Mouse (Mus musculus): ENCODE results near the gene Map3k4. TPM values are rescaled to one million over a fixed set of nuclear protein-coding genes. Genes with fewer than 3 reads are reported as not detected.

The Map3k4 gene
- polyA plus RNA-seq, 1 experiment from 2014 or later = 29.3 TPM

GRCm38 (mm10) chr17:12213430-12213829 is 105.2 kb downstream of the Map3k4 start:
- WGBS = 87% methylated on average over 8 of the region's 8 CpGs
- Histone ChIP-seq H3K27ac (ENCODE audit: low read depth, low read length) (no peak overlapping the region), H3K4me3 (ENCODE audit: low read depth, low read length) (no peak overlapping the region), H3K4me2 (replicated peaks; ENCODE audit: low read depth) (no peak overlapping the region), H3K27me3 (replicated peaks; ENCODE audit: control insufficient read depth, insufficient read depth, low read length) (no peaks in the 10 kb centered on the region), H3K9me3 (ENCODE audit: control insufficient read depth) (no peaks in the 10 kb centered on the region), H3K4me1 (replicated peaks; ENCODE audit: control insufficient read depth, insufficient read depth, low read length) (no peaks in the 10 kb centered on the region), H3K36me3 (ENCODE audit: control insufficient read depth, insufficient read depth) (peaks cover 8% of the 10 kb centered on the region; the same call in 1 of the 2 replicates), H3K9ac (ENCODE audit: low read depth, low read length) (no peak overlapping the region)
- no peak for ATAC-seq
- no peak for TF ChIP-seq CTCF (IDR thresholded peaks at IDR 0.05; ENCODE audit: low read depth)

- Histone ChIP-seq H3K4me1 (replicated peaks; ENCODE audit: control insufficient read depth, insufficient read depth, low read length) (no peaks in the 10 kb centered on the region), H3K36me3 (ENCODE audit: control insufficient read depth, insufficient read depth) (peaks cover 8% of the 10 kb centered on the region; the same call in 1 of the 2 replicates), H3K9me3 (ENCODE audit: control insufficient read depth) (no peaks in the 10 kb centered on the region), H3K27ac (ENCODE audit: low read depth, low read length) (no peak overlapping the region), H3K9ac (ENCODE audit: low read depth, low read length) (no peak overlapping the region), H3K27me3 (replicated peaks; ENCODE audit: control insufficient read depth, insufficient read depth, low read length) (no peaks in the 10 kb centered on the region), H3K4me2 (replicated peaks; ENCODE audit: low read depth) (no peak overlapping the region), H3K4me3 (ENCODE audit: low read depth, low read length) (no peak overlapping the region)
- 88% methylated on average over 6 of the region's 6 CpGs for WGBS
- TF ChIP-seq CTCF (IDR thresholded peaks at IDR 0.05; ENCODE audit: low read depth) = no peak
- no peak for ATAC-seq
Measured at GRCm38 (mm10) chr17:12212341-12212740, 106.3 kb downstream of the Map3k4 start.

- ATAC-seq = no peak
- no peak for TF ChIP-seq CTCF (IDR thresholded peaks at IDR 0.05; ENCODE audit: low read depth)
- Histone ChIP-seq H3K4me1 (replicated peaks; ENCODE audit: control insufficient read depth, insufficient read depth, low read length) (no peaks in the 10 kb centered on the region), H3K27me3 (replicated peaks; ENCODE audit: control insufficient read depth, insufficient read depth, low read length) (no peaks in the 10 kb centered on the region), H3K4me2 (replicated peaks; ENCODE audit: low read depth) (no peak overlapping the region), H3K4me3 (ENCODE audit: low read depth, low read length) (no peak overlapping the region), H3K27ac (ENCODE audit: low read depth, low read length) (no peak overlapping the region), H3K36me3 (ENCODE audit: control insufficient read depth, insufficient read depth) (peaks cover 4% of the 10 kb centered on the region; the same call in 1 of the 2 replicates), H3K9me3 (ENCODE audit: control insufficient read depth) (no peaks in the 10 kb centered on the region), H3K9ac (ENCODE audit: low read depth, low read length) (no peak overlapping the region)
- WGBS = 93% methylated on average over 11 of the region's 11 CpGs
Measured at GRCm38 (mm10) chr17:12211890-12212289, 106.7 kb downstream of the Map3k4 start.

DNA sequence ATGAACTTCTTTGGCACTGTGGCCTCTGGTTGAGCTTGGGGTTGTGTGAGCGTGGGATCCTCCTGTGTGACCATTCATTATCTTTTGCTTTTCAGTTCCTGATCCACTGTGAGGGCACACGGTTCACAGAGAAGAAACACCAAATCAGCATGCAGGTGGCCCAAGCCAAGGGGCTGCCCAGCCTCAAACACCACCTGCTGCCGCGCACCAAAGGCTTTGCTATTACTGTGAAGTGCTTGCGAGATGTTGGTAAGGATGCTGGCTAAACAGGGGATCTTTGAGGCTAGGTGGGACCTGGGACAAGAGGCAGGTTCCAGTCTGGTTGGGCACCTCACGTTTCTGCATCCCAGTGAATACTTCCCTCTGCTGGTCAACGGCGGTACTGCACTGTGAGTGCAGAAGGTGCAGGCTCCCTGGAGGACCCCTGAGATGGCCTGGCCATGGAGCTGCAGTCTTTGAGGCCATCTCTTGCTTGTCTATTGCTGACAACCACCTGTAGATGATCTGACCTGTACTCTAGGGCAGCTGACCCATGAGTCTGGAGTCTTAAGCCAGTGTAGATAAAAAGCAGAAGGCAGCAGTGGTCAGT is 108.0 kb downstream of the Map3k4 start:
- Histone ChIP-seq H3K4me3 (ENCODE audit: low read depth, low read length) (no peak overlapping the region), H3K27ac (ENCODE audit: low read depth, low read length) (no peak overlapping the region), H3K4me2 (replicated peaks; ENCODE audit: low read depth) (no peak overlapping the region), H3K27me3 (replicated peaks; ENCODE audit: control insufficient read depth, insufficient read depth, low read length) (no peaks in the 10 kb centered on the region), H3K4me1 (replicated peaks; ENCODE audit: control insufficient read depth, insufficient read depth, low read length) (peaks cover 7% of the 10 kb centered on the region), H3K9me3 (ENCODE audit: control insufficient read depth) (no peaks in the 10 kb centered on the region), H3K9ac (ENCODE audit: low read depth, low read length) (no peak overlapping the region), H3K36me3 (ENCODE audit: control insufficient read depth, insufficient read depth) (no peaks in the 10 kb centered on the region)
- peak; percentile 99 for TF ChIP-seq CTCF (IDR thresholded peaks at IDR 0.05; ENCODE audit: low read depth)
- no peak; the same call in 1 of the 2 replicates for ATAC-seq
- 35% methylated on average over 8 of the region's 8 CpGs for WGBS

GRCm38 (mm10) chr17:12209481-12209880 is 109.1 kb downstream of the Map3k4 start:
- Histone ChIP-seq H3K9me3 (ENCODE audit: control insufficient read depth) (no peaks in the 10 kb centered on the region), H3K27ac (ENCODE audit: low read depth, low read length) (no peak overlapping the region), H3K36me3 (ENCODE audit: control insufficient read depth, insufficient read depth) (no peaks in the 10 kb centered on the region), H3K27me3 (replicated peaks; ENCODE audit: control insufficient read depth, insufficient read depth, low read length) (no peaks in the 10 kb centered on the region), H3K9ac (ENCODE audit: low read depth, low read length) (no peak overlapping the region), H3K4me1 (replicated peaks; ENCODE audit: control insufficient read depth, insufficient read depth, low read length) (peaks cover 17% of the 10 kb centered on the region), H3K4me2 (replicated peaks; ENCODE audit: low read depth) (no peak overlapping the region), H3K4me3 (ENCODE audit: low read depth, low read length) (no peak overlapping the region)
- 80% methylated on average over 4 of the region's 4 CpGs for WGBS
- TF ChIP-seq CTCF (IDR thresholded peaks at IDR 0.05; ENCODE audit: low read depth) = no peak
- ATAC-seq = no peak

GRCm38 (mm10) chr17:12207022-12207548 is 111.5 kb downstream of the Map3k4 start:
- no peak for TF ChIP-seq CTCF (IDR thresholded peaks at IDR 0.05; ENCODE audit: low read depth)
- no peak for ATAC-seq
- WGBS = 17% methylated on average over 1 of the region's 1 CpGs

More at GRCm38 (mm10) chr17:12207022-12207548, 111.5 kb downstream of the Map3k4 start:
- no peaks in the 10 kb centered on the region for H3K9me3 ChIP-seq (ENCODE audit: control insufficient read depth)
- H3K36me3 ChIP-seq (ENCODE audit: control insufficient read depth, insufficient read depth) = no peaks in the 10 kb centered on the region
- peaks cover 19% of the 10 kb centered on the region for H3K4me1 ChIP-seq (replicated peaks; ENCODE audit: control insufficient read depth, insufficient read depth, low read length)
- no peak overlapping the region for H3K4me2 ChIP-seq (replicated peaks; ENCODE audit: low read depth)
- H3K4me3 ChIP-seq (ENCODE audit: low read depth, low read length) = no peak overlapping the region
- no peak overlapping the region for H3K9ac ChIP-seq (ENCODE audit: low read depth, low read length)
- H3K27me3 ChIP-seq (replicated peaks; ENCODE audit: control insufficient read depth, insufficient read depth, low read length) = no peaks in the 10 kb centered on the region
- no peak overlapping the region for H3K27ac ChIP-seq (ENCODE audit: low read depth, low read length)

All from intestine, postnatal 0 days (tissue).